Mouse (Mus musculus) hindbrain, embryonic 13.5 days (tissue): Measurements from ENCODE around the gene Ckap2l. TPM values are rescaled to one million over a fixed set of nuclear protein-coding genes. Genes with fewer than 3 reads are reported as not detected.

Experiments used
- ATAC-seq: fragments of 200-750 bp; cut with Nextera tagmentation; 2 replicates; pipeline ENCODE4 v1.8.0; 2017; ENCODE audit warnings: moderate TSS enrichment; ENCODE audit not compliant: low FRiP score
- H3K27ac ChIP-seq: fragments of 300-500 bp; sonication (generic); 2 replicates; pipeline ENCODE4 v1.5.1; 2015; ENCODE audit warnings: inconsistent platforms, mild to moderate bottlenecking, moderate library complexity
- H3K27me3 ChIP-seq: fragments of 300-500 bp; sonication (generic); 2 replicates; pipeline ENCODE4 v1.6.1; 2015; ENCODE audit warnings: mild to moderate bottlenecking, inconsistent platforms
- H3K36me3 ChIP-seq: fragments of 300-500 bp; sonication (generic); 2 replicates; pipeline ENCODE4 v1.6.1; 2015; ENCODE audit warnings: mild to moderate bottlenecking, inconsistent platforms
- H3K4me1 ChIP-seq: fragments of 300-500 bp; sonication (generic); replicated peaks from 2 replicates; pipeline ENCODE4 v1.6.1; 2015; ENCODE audit warnings: inconsistent platforms
- H3K4me2 ChIP-seq: fragments of 300-500 bp; sonication (generic); 2 replicates; pipeline ENCODE4 v1.6.1; 2015; ENCODE audit warnings: inconsistent platforms, mild to moderate bottlenecking, moderate library complexity
- H3K4me3 ChIP-seq: fragments of 300-500 bp; sonication (generic); 2 replicates; pipeline ENCODE4 v1.5.1; 2015; ENCODE audit warnings: mild to moderate bottlenecking, inconsistent platforms
- H3K9ac ChIP-seq: fragments of 300-500 bp; sonication (generic); 2 replicates; pipeline ENCODE4 v1.6.1; 2015; ENCODE audit warnings: mild to moderate bottlenecking, inconsistent platforms
- H3K9me3 ChIP-seq: fragments of 300-500 bp; sonication (generic); 2 replicates; pipeline ENCODE4 v1.6.1; 2016; ENCODE audit warnings: inconsistent platforms
- WGBS: fragments of 180-500 bp; shearing (Covaris S2); methylation state at CpG from one replicate; pipeline ENCODE4 v1.1.7; 2015; 5-methylcytosine and 5-hydroxymethylcytosine counted together
- polyA plus RNA-seq: library from polyadenylated mRNA; unstranded; fragments of >200 nt; fragmentation: Nextera tagmentation; extraction: Ambion mirVana; gene quantifications from 2 replicates; pipeline ENCODE4 v1.2.1, GENCODE M21; 2015

The Ckap2l gene
- 10.1 and 11.1 TPM in 2 replicates for polyA plus RNA-seq

GRCm38 (mm10) chr2:129296671-129297588 is at the start of gene Ckap2l:
Gene Ckap2l, minus strand, starts transcription at chr2:129297212.
- Histone ChIP-seq H3K4me1 (peaks cover 15% of the 10 kb centered on the region), H3K9me3 (no peaks in the 10 kb centered on the region), H3K4me3 (peak within 1 kb of the TSS; percentile 72), H3K27ac (peak within 1 kb of the TSS; percentile 97), H3K36me3 (no peaks in the 10 kb centered on the region), H3K9ac (peak within 1 kb of the TSS; percentile 85), H3K27me3 (no peaks in the 10 kb centered on the region), H3K4me2 (peak within 1 kb of the TSS; percentile 84)
- WGBS, result under 1% methylated on average over 50 of the region's 50 CpGs
- peak; percentile 100 for ATAC-seq

- no peaks in the 10 kb centered on the region for H3K36me3 ChIP-seq
- no peak overlapping the region for H3K9ac ChIP-seq
- no peaks in the 10 kb centered on the region for H3K9me3 ChIP-seq
- no peaks in the 10 kb centered on the region for H3K27me3 ChIP-seq
- no peak for ATAC-seq
- no peak overlapping the region for H3K4me3 ChIP-seq
- no peak overlapping the region for H3K27ac ChIP-seq
- WGBS, result 74% methylated on average over 6 of the region's 6 CpGs
- H3K4me2 ChIP-seq, result no peak overlapping the region
- H3K4me1 ChIP-seq, result 0 out of 2 replicates have a peak, but pooled peaks cover 3% of the 10 kb centered on the region
Measured at GRCm38 (mm10) chr2:129338138-129338621, 41.2 kb upstream of the Ckap2l start.

GRCm38 (mm10) chr2:129333471-129333870 is 36.5 kb upstream of the Ckap2l start:
- ATAC-seq, result no peak

GRCm38 (mm10) chr2:129330540-129330939 is 33.5 kb upstream of the Ckap2l start:
- no peaks in the 10 kb centered on the region for H3K9me3 ChIP-seq
- H3K27me3 ChIP-seq, result no peaks in the 10 kb centered on the region
- no peak for ATAC-seq
- H3K27ac ChIP-seq, result no peak overlapping the region
- H3K4me1 ChIP-seq, result 0 out of 2 replicates have a peak, but pooled peaks cover 3% of the 10 kb centered on the region
- H3K9ac ChIP-seq, result no peak overlapping the region
- no peak overlapping the region for H3K4me3 ChIP-seq
- H3K4me2 ChIP-seq, result no peak overlapping the region
- H3K36me3 ChIP-seq, result no peaks in the 10 kb centered on the region
- WGBS, result 89% methylated on average over 13 of the region's 13 CpGs

More at GRCm38 (mm10) chr2:129333471-129333870, 36.5 kb upstream of the Ckap2l start:
- Histone ChIP-seq H3K27ac (no peak overlapping the region), H3K4me1 (0 out of 2 replicates have a peak, but pooled peaks cover 3% of the 10 kb centered on the region), H3K9me3 (no peaks in the 10 kb centered on the region), H3K9ac (no peak overlapping the region), H3K27me3 (no peaks in the 10 kb centered on the region), H3K4me2 (no peak overlapping the region), H3K4me3 (no peak overlapping the region), H3K36me3 (no peaks in the 10 kb centered on the region)
- 62% methylated on average over 4 of the region's 4 CpGs for WGBS

GRCm38 (mm10) chr2:129330024-129330423 is 33.0 kb upstream of the Ckap2l start:
- H3K9ac ChIP-seq, result no peak overlapping the region
- no peaks in the 10 kb centered on the region for H3K27me3 ChIP-seq
- WGBS, result 74% methylated on average over 7 of the region's 7 CpGs
- no peak for ATAC-seq
- H3K27ac ChIP-seq, result no peak overlapping the region
- H3K4me3 ChIP-seq, result no peak overlapping the region
- H3K4me1 ChIP-seq, result 0 out of 2 replicates have a peak, but pooled peaks cover 3% of the 10 kb centered on the region
- no peak overlapping the region for H3K4me2 ChIP-seq
- H3K36me3 ChIP-seq, result no peaks in the 10 kb centered on the region
- no peaks in the 10 kb centered on the region for H3K9me3 ChIP-seq

GRCm38 (mm10) chr2:129328238-129328637 is 31.2 kb upstream of the Ckap2l start:
- Histone ChIP-seq H3K4me3 (no peak overlapping the region), H3K27me3 (no peaks in the 10 kb centered on the region), H3K9ac (no peak overlapping the region), H3K4me2 (no peak overlapping the region), H3K9me3 (no peaks in the 10 kb centered on the region), H3K4me1 (no peaks in the 10 kb centered on the region), H3K27ac (no peak overlapping the region), H3K36me3 (no peaks in the 10 kb centered on the region)
- no peak for ATAC-seq
- WGBS, result 93% methylated on average over 4 of the region's 4 CpGs

GRCm38 (mm10) chr2:129324216-129324615 is 27.2 kb upstream of the Ckap2l start:
- 79% methylated on average over 3 of the region's 3 CpGs for WGBS
- Histone ChIP-seq H3K9me3 (no peaks in the 10 kb centered on the region), H3K4me2 (no peak overlapping the region), H3K9ac (no peak overlapping the region), H3K36me3 (no peaks in the 10 kb centered on the region), H3K27me3 (no peaks in the 10 kb centered on the region), H3K4me3 (no peak overlapping the region), H3K27ac (no peak overlapping the region), H3K4me1 (no peaks in the 10 kb centered on the region)
- ATAC-seq, result no peak

GRCm38 (mm10) chr2:129322117-129322635 is 25.2 kb upstream of the Ckap2l start:
- H3K27me3 ChIP-seq, result no peaks in the 10 kb centered on the region
- no peak overlapping the region for H3K4me2 ChIP-seq
- H3K27ac ChIP-seq, result no peak overlapping the region
- no peak overlapping the region for H3K9ac ChIP-seq
- no peak overlapping the region for H3K4me3 ChIP-seq
- no peaks in the 10 kb centered on the region for H3K36me3 ChIP-seq
- ATAC-seq, result no peak
- 66% methylated on average over 1 of the region's 1 CpGs for WGBS
- H3K9me3 ChIP-seq, result no peaks in the 10 kb centered on the region
- no peaks in the 10 kb centered on the region for H3K4me1 ChIP-seq

- ATAC-seq, result no peak
- Histone ChIP-seq H3K27me3 (no peaks in the 10 kb centered on the region), H3K27ac (no peak overlapping the region), H3K4me1 (no peaks in the 10 kb centered on the region), H3K9ac (no peak overlapping the region), H3K9me3 (no peaks in the 10 kb centered on the region), H3K4me3 (no peak overlapping the region), H3K4me2 (no peak overlapping the region), H3K36me3 (no peaks in the 10 kb centered on the region)
- WGBS, result 89% methylated on average over 8 of the region's 8 CpGs
Measured at GRCm38 (mm10) chr2:129320033-129320605, 23.1 kb upstream of the Ckap2l start.

- ATAC-seq, result no peak
- Histone ChIP-seq H3K4me2 (no peak overlapping the region), H3K4me1 (no peaks in the 10 kb centered on the region), H3K9me3 (no peaks in the 10 kb centered on the region), H3K4me3 (no peak overlapping the region), H3K27me3 (no peaks in the 10 kb centered on the region), H3K27ac (no peak overlapping the region), H3K9ac (no peak overlapping the region), H3K36me3 (no peaks in the 10 kb centered on the region)
- 88% methylated on average over 4 of the region's 4 CpGs for WGBS
Measured at GRCm38 (mm10) chr2:129315831-129316230, 18.8 kb upstream of the Ckap2l start.

GRCm38 (mm10) chr2:129314880-129315279 is 17.9 kb upstream of the Ckap2l start:
- H3K27me3 ChIP-seq, result no peaks in the 10 kb centered on the region
- H3K4me1 ChIP-seq, result no peaks in the 10 kb centered on the region
- H3K4me2 ChIP-seq, result no peak overlapping the region
- no peak overlapping the region for H3K27ac ChIP-seq
- no peaks in the 10 kb centered on the region for H3K9me3 ChIP-seq
- WGBS, result 86% methylated on average over 6 of the region's 6 CpGs
- ATAC-seq, result no peak
- H3K36me3 ChIP-seq, result no peaks in the 10 kb centered on the region
- H3K4me3 ChIP-seq, result no peak overlapping the region
- H3K9ac ChIP-seq, result no peak overlapping the region

GRCm38 (mm10) chr2:129313934-129314333 is 16.9 kb upstream of the Ckap2l start:
- Histone ChIP-seq H3K4me3 (no peak overlapping the region), H3K9ac (no peak overlapping the region), H3K27me3 (no peaks in the 10 kb centered on the region), H3K9me3 (no peaks in the 10 kb centered on the region), H3K36me3 (no peaks in the 10 kb centered on the region), H3K27ac (no peak overlapping the region), H3K4me1 (no peaks in the 10 kb centered on the region), H3K4me2 (no peak overlapping the region)
- 95% methylated on average over 1 of the region's 1 CpGs for WGBS
- no peak for ATAC-seq
